Mouse (Mus musculus): ENCODE measurements around the gene Pip4k2c.

DNA sequence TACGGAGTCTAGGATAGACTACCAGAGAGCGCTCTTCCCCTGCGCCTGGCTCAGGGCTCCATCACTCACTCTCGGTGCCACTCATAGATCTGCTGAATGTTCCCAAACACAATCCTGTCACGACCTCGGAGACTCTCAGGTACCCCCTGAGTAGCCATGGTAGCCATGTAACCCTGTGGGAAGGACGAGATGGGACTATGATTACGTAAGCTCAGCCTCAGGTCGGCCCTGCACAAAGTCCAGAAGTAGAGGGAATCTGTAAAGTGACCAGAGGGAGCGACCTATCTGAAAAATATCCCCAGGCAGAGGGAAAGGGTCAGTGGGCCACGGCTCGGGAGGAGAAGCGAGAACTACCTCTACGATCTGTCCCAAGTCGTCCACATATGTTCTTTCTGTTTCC is 25.9 kb downstream of the Pip4k2c start:
- TF ChIP-seq TAL1 (IDR thresholded peaks at IDR 0.05; ENCODE audit: low read length), result no peak
- TF ChIP-seq GATA1 (IDR thresholded peaks at IDR 0.05; ENCODE audit: low read length), result no peak
